Mouse (Mus musculus): ENCODE results near the gene Fbln5.

Fbln5 gene

DNA sequence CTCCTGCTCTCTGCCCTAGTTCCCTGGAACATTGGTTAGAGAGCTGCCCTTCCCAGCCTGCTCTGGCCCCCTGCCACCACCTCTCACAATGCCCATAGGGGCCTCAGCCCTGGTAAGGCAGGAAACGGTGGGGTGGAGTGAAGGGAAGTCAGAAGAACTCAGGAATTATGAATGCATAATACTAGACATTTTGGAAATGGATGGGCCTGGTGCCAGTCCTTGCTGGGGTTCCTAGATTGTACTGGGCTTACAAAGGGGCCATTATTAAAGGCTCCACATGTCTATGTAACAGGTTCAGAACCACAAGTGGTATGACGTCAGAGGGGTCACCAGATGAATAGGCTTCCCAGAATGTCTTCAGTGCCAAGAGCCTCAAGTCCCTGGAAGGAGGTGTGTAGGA is 11.5 kb downstream of the Fbln5 start:
- no peak for DNase-seq (ENCODE audit: low read depth)

DNA sequence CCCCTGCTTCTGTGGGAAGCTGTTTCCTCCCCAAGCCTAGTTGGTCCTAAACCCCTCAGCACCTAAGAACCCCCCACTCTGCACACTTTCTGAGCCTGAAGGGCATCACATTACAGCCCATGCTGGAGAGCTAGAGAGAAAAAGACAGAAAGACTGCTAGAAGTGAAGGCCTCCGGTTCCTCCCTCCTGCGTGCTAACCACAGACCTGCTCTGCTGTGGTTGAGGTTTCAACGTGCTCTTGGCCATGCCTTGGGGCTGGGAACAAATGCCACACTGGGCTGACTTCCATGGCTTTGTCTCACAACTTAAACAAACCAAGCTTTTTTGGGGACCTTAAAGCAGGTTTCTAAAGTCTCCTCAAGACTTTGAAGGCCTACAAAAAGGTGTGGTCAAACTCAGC is 16.4 kb downstream of the Fbln5 start:
- DNase-seq (ENCODE audit: low read depth), result no peak

DNA sequence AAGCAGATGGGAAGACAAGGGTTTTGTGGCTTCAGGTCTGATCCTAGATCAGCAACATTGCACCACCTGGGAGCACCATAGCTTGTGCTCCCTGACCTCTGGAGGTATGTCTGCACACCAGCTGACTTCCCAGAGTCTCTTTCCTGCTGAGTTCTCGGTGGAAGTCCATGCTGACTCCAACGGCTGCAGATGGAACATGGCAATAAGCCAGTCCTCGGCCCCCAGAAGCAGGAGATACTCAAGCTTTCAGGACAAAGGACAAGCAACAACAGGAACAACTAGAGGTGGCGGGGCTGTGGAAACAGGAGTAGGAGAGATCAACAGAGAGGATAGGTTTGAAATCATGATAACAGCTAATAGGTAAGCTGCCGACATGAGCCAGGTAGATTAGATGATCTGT is 17.1 kb downstream of the Fbln5 start:
- DNase-seq (ENCODE audit: low read depth), result no peak

DNA sequence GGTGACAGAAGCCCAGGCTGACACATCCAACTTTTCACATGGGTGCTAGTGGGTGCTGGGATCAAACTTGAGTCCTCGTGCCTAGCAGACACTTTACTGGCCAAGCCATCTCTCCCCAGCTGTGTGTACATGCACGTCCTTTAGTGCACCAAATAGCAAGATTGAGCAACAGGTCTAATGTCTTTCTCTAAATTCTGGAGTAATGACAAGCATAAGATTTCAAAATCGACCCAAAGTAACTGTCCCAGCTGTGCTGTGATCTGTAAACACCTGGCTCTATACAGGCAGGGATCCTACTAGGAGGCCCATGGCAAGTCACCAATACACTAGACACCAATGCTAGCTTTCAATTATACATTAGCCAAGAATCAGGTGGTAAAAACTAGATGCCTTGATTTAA is 17.8 kb downstream of the Fbln5 start:
- no peak for DNase-seq (ENCODE audit: low read depth)

DNA sequence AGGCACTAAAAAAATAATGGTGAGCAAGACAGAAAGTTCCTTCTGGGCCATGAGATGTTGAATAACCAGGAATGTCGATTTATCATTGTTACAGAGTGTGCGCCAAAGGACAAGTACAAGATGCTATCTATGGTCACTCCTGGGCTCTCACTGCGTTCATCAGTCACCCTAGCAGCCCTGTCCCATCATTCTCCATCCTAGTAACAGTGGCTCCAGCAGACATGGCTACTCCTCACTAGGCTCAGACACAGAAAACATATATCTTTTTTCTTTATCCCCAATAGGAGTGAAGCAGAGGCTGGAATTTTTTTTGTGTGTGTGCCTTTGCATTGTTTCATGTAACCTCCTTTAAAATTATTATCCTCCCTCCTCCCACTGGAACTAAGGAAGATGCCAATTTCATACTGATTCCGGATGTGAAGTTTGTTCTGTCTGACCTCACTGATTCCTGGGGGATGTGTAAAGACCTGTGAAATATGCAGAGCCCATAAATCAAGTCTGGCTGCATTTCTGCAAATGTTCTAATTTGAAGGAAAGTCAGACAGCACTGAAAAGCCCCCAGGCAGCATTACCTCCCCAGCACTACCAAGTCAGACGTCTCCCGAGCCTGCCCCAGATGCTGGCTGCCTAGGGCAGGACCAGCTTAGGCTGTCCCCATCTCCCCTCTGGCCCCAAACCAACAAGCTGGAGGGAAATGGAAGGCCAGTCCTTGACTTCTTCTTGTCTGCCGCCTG is 20.5 kb downstream of the Fbln5 start:
- no peak for DNase-seq (ENCODE audit: low read depth)

DNA sequence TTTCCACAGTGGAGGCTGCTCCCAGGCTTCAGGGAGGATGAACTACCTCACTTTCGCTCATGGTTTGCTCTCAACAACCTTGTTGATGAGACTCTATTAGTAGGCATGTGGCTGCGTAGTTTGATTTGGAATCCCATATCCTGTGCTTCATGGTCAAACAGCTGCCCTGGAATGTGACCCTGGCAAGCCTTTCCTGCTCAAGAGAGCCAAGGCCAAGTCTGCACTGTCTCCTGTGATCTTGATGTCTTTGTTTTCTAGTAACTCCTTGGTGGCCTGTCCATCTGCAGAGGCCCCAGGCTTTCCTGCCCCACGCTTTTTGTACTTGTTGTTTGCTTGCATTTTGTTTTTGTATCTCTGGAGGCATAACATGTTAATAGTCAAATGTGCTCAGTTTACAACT is 24.4 kb downstream of the Fbln5 start:
- DNase-seq (ENCODE audit: low read depth), result no peak

DNA sequence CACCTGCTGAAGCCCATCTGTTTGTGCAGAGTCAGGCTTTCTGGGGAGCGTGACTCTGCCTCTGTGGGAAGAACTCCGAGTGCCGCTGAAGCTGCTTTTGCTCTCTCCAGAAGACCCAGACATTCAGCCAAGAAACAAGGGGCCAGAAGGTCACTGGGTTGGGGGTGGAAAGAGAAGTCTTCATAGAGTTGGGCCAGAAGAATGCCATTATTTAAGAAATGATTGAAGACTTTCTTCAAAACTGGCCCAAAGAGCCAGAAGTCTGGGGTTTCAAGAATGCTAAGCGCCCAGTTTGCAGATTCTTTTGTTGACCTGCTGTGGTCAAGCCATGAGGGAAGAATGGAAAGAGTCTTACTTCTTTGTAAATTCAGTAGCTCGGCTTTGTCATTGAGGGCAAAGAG is 25.6 kb downstream of the Fbln5 start:
- DNase-seq (ENCODE audit: low read depth), result no peak

DNA sequence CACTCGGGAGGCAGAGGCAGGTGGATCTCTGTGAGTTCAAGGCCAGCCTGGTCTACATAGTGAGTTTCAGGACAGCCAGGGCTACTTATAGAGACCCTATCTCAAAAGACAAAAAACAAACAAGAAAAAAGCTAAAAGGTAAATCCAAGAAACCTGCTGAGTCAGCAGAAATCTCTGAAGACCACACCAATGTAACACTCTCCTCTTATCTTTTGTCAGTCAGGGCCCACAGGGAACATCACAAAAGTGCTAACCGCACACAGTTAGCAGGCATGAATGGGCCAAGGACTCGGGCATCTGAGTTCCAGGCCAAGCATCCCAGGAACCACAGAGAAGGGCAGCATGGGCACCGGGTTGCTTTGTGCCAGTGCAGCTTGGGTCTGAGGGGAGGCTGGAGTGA is 26.2 kb downstream of the Fbln5 start:
- DNase-seq (ENCODE audit: low read depth), result no peak

DNA sequence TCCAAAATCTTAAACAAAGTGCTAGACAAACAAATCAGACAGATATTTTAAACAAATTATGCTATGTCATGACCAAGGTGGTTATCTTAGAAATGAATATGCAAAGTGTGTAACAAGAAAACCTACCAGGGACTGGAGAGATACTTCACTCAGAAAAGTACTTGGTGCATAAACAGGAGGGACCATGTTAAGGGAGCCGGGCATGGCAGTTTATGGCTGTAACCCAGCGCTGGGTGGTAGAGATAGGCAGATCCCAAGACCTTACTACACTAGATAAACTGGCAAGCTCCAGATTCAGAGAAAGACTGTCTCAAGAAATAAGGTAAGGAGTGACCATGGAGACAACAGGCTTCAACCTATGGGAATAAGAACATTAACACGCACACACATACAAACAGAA is 29.1 kb downstream of the Fbln5 start:
- no peak for DNase-seq (ENCODE audit: low read depth)

DNA sequence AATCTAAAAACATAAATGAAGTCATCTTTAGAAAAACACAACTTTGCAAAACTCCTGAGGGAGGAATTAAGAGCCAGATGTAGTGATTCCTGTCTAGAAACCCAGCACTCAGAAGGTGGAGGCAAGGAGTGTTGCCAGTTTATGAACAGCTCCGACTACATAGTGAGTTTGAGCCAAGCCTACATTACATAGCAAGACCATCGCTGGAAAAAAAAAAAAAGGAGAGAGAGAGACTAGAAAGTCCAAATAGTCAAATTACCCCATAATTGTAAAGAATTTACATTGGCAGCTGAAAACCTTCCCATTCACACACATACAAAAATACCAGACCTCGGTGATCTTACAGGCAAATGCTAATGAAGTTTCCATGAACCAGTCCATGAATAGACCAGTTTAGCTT is 29.6 kb downstream of the Fbln5 start:
- no peak for DNase-seq (ENCODE audit: low read depth)

DNA sequence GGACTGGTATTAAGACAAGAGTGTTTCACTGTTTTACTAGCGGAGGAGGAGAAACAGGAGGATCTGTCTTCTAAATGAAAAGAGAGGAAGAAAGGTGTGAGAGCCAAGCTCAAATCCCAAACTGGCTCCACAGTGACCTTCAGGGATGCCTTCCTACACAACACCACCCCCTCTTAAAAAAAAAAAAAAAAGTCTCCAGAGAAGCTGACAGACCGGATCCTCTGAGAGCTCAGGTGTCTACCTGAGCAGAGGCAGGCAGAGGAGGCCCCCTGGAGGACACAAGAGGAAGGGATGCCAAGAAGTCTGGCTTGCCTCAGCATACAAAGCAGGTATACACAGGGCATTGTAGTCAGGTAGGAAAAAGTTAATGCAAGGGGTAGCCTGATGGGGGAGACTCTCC is 36.1 kb downstream of the Fbln5 start:
- no peak for DNase-seq (ENCODE audit: low read depth)

DNA sequence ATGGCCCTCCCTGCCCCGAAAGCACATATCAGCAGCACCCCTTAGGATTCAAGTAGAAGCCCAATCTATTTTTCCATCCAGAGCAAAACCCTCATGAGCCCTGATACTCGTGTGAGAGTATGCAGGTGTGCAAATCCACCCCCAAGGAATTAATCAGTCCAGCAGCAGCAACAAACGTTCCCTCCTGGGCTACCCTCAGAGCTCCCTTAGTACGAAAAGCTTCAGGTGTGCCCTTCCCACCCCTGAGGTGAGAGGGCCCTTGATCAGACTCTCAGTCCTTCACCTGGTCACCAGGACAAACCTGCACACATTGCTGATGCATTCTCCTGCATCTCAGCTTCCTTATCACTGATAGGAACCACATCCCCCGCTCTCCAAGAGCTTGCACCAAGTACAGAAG is 37.9 kb downstream of the Fbln5 start:
- no peak for DNase-seq (ENCODE audit: low read depth)

DNA sequence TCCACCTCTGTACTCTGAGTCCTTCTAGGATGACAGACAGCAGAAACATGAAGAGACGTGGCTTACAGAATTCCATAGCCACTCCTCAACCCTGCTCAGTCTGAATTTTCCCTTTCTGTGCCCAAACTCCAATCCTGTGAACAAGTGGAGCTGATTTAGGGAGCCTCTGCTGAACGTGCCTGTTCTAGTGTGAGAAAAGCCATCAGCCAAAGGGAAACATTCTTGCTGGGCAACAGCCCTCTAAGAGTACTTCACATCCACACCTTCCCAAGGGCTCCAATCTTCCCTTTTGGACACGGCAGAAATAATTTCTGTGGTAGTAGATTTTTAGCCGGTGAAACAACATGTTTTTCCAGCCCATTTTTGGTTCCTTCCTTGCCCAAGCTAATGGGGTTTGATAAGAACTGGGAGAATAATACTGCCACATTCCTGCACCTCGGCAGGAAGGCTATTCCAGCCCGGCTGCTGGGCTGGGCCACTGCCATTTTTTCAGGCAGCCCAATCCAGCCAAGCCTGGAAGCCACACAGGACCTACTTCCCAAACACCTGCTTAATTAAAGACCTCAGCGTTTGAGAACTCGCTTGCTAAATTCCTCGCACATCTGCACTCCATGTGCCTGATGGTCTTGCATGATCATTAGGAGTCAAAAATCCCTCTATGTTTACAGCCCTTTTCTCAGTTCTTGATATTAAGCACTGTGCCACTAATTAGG is 41.1 kb downstream of the Fbln5 start:
- no peak for DNase-seq (ENCODE audit: low read depth)

DNA sequence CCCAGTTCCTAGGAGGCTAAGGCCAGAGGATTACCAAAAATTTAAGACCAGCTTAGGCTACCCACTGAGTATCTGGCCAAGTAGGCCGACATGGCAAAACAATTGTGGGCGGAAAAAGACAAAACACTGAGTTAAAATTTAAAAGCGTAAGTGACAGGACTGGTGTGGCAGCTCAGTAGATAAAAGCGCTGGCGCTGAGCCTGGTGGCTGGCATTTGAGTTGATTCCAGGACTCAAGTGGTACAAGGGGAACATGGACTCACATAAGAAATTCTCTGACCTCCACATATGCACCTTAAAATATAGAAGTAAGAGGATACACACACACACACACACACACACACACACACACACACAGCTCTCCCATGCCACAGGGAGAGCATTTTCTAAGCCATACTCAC is 42.5 kb downstream of the Fbln5 start:
- no peak for DNase-seq (ENCODE audit: low read depth)

DNA sequence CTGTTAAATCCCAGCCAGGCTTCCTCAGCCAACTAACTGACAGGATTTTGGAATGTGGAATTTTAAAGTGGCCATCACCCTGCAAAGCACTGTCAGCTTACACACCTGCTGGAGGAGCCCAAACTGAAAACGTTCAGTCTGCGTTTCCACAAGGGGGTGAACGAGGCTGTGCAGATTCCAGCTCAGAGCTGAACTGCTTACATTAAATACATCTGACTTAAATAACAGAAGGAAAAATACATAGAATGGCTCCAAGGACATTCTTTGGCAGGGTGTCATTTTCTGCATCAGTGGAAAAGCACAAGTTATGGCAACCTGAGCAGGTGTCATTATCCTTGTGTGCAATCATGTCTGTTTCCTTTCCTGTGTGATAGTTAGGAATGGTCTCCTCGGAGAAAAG is 44.7 kb downstream of the Fbln5 start:
- no peak for DNase-seq (ENCODE audit: low read depth)

DNA sequence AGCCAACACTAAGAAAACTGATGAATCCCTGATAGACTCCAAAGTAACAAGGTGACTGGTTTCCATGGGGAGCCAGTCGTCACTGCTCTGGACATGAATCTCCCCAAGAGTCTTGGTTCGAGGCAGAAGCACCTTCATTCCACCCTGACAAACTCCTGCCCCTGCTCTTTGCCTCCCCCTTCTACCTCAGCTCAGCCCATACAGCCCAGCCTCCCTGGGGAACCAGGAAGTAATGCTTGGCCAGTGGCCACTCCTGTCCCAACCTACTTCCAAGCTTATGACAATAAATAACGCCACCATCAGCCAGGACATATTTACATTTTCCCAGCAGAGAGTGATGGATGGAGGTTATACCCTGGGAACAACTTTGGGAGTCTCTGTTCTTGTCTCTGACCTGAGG is 45.9 kb downstream of the Fbln5 start:
- DNase-seq (ENCODE audit: low read depth), result no peak

DNA sequence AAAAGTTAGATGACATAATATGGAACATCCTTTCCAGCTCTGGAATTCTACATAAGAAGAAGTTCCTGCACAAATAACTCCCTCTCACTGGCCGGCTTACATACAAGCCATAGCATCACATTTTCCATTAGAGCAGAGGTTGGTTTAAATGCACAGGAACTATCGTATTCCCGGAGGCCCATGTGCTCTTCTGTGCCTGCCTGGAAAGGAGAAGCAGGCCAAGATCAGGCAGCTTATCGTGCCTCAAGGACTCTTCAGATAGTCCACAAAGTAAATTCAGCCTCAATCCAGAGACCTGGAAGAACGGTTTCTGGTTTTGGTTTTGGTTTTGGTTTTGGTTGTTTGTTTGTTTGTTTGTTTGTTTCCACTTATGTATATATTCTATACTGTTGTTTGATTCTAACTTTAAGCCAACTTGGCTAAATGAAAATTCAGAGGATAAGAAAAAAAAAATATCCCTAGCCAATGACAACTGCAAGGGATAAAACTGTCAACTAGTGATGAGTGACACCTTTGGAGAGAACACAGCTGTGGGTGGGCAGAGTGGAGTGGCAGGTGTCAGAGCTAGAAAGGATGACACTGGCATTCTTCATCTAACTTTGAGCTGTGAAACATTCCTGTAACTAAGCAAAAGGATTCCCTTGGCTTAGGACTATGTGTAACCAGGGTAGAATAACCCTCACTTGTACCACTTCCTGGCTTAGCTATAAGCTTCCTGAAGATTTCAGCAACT is 48.4 kb downstream of the Fbln5 start:
- DNase-seq (ENCODE audit: low read depth), result no peak

DNA sequence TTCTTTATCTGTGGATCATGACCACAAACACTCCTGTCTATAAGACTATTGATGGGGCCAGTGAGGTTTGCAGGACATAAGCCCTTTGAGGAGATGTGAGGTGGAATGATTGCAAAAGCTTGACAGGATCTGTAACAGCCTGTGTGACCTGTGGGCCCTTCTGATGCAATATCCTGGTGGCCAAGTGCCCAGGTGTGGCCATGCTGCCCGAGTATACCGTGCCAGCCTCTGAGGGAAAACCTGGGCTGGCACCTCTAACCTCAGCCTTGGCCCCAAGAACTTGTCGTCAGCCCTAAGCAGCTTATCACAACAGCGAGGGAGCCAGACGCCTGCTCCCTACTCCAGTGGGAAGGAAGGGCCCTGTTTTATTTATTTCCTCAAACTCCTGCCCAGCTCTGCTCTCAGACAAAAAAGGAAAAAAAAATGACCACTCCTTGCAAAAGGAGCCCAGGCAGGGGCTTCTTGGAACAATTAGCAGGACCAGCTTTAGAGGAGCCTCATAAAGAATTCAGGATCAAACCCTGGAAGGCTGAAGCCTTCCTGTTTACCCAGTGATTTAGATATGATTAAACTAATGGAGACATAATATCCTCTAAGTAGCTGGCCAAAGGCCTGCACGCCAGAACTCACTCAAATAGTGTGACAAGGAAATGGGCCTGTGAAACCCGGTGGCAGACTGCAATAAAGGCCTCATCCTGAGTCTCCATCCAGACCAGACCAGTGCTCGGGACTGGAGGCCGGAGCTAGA is 51.4 kb downstream of the Fbln5 start:
- DNase-seq (ENCODE audit: low read depth), result no peak

DNA sequence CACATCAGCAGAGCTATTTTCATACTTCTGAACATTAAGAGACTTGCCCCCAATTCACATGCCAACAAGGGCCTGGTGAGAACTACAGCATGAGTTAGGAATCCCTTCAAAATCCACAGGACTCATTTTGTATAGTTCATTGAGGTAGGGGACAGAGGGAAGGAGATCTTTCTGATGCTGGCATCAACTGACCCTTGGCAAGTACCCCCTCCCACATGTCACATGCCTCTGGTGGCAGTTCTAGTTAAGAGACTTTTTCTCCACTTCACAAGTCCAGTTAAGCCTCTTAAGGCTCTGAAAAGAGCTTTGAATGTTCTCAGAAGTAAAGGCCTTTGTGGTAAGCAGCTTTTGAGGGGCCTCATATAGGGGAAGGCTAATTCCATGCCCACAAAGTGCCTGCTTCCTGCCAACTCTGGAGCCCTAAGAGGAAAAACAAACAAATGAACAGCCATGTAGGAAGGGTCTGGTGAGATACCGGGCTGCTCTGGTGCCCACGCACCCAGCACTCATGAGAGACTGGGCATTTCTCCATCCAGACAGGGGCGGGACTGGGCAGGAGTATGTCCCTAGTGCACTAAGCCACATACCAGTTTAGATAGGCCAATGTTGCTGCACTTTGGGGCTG is 52.5 kb downstream of the Fbln5 start:
- DNase-seq (ENCODE audit: low read depth), result no peak

DNA sequence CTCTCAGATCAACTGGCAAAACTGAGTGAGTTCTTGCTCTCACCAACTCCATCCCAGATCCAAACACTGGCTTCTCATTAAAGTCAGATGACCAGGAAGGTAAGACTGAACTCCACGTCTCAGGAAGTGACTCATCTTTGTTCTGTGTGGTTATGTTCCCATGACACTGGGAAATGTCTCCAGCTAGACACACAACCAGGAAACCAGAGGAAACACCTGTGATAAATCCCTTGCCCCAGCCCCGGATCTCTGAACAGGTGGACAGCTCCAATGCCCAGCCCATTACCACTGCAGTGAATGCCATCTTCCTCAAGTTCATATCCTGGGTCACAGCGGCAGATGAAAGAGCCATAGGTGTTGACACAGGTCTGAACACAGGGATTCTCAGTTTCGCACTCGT is 54.0 kb downstream of the Fbln5 start:
- DNase-seq (ENCODE audit: low read depth), result no peak

DNA sequence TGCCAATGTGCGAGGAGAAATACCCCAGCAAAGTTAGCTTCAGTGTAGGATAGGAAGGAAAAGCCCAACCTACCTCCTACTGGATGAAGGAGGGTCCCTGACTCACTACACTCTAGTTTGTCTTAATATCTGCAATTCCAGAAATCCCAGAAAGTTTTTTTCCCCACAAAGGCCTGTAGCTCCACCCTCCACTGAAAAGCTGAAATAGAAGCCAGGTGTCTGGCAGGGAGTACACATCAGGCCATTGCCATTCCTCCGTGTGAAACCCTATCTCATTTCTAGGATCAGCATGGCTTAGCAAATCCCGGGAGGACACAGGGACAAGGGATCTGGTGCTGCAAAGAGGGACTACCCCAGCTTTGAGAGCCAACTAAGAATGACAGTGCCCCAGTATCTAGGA is 55.8 kb downstream of the Fbln5 start:
- no peak for DNase-seq (ENCODE audit: low read depth)

DNA sequence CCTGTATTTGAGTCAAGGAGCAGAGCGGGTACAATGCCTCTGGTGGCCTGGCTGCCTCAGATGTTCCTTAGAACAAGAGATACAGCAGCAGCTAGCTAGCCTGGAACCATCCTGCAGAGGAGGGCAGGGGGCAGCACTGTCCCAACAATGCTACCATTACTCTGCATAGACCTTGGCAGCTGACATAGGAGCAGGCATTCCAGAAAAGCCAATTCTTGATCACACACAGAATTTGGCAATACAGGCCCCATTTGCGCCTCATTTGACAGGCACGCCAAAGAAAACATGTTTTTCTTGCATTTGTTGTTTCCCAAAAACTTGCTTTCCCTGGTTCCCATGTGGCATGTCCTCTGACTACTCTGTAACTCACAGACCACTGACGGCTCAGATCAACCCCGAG is 56.8 kb downstream of the Fbln5 start:
- no peak for DNase-seq (ENCODE audit: low read depth)

All from c-Kit-positive CD71-negative TER-119-negative erythroid progenitor cells, embryonic 14.5 days (primary cell).